Mouse (Mus musculus) adrenal gland, adult 8-10 months (tissue): ENCODE measurements at regions not wholly inside any gene's neighbourhood (a gene's known extent, or its start where the extent isn't known, plus 50 kb on each side); places are given as distances from the start of the nearest gene placed in this dataset.

Experiments
- DNase-seq: peaks from one replicate; pipeline ENCODE4 v3.0.0; 2022

GRCm38 (mm10) chr4:9083526-9083925 lies 844.7 kb upstream of the Car8 start:
- DNase-seq: no peak

GRCm38 (mm10) chr4:9081701-9082562 lies 843.1 kb upstream of the Car8 start:
- peak; percentile 25 for DNase-seq

DNA sequence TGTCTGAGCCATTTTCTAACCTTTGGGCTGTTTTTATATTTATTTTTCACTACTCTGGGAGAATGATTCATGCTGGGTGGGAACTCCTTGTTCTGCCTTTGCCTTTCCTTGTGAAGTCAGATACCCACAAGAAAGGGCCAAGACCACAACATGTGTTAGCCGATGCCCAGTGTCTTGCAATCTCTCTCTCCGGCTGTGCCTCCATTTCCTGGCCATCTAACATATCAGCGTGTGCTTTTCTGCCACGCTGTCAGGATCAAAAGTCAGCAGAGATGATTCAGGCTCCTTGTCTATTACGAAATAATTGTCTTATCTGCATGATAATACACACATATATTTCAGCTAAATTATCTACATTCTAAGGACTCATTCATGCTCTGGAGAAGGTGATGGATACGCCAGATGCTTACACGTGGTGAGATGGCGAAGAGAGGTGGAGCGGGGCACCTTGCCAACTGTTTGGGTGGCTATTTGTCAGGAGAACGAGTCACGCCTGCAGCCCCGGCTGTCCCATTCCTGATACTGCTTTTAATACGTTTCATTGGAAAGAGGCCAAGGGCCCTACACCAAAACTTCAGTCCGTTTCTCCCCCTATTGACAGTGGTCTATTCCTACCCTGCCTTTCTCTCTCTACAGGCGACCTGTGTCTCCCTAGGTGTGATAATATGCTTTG lies 842.1 kb upstream of the Car8 start:
- peak; percentile 28 for DNase-seq

DNA sequence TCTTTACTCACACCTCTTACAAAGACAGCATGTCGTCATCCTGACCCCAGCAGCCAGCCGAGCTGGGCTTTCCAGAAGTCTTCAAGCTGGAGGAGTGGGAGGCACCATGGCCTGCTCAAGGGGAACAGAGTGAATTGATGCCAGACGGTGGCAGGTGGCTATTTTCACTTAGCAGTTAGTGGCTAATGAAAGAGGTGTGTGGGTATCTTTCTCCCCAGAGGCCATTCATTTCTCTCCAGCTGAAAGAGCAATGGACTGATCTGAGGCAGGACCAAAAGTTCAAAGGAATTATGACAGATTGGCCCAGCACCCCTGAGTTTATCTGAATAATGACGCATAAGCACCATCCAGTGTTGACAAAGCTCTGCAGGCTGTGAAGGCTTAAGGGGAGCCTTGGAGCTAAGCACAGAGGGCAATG lies 841.0 kb upstream of the Car8 start:
- DNase-seq: no peak

GRCm38 (mm10) chr4:9074447-9074846 lies 835.6 kb upstream of the Car8 start:
- DNase-seq: no peak

DNA sequence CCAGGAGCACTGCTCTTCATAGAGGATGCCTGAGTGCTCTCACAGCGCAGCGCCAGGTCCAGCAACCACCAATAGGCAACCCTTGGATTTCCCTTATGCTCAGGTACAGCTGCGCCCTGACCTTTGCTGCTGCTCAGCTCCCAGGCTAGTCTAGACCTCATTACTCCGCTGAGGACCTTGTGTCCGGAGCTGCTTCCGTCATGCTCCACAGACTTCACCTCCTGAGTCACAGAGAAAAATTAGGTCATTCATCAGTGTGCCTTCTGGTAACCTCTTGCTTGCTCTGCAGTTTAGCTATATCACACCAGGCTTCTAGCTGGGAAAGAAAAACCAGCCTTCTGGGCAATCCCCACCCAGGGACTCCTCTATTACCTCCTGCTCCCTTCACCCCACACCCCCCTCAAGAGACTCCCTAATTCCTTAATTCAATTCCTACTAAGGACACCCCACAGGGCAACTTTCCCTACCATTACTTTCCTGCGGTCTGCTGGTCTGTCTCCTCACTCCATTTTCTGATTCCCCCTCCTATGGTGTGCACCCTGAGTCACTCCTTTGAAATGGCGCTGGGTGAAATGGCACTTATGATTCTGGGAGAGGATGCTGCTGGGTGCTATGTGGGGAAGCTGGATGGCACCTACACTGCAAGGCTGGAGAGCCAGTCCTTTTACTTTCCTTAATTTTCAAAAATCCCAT lies 835.0 kb upstream of the Car8 start:
- DNase-seq: peak; percentile 17

DNA sequence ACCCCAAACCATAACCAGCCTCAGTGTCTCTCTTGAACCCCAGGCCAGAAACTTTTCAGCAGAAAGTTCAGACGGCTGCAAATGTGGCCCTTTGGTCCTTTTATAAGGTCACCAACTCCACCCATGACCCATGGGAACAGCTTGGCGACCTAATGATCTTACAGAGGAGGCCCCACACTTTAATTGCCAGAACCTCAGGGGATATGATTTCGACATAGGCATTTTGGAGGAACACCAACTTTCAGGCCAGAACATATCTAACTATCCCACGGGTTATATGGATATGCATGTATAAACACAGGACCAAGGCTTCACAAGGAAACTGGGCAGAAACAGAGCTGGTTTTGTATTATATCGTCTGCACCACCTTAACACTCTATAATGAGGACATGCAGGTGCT lies 833.5 kb upstream of the Car8 start:
- DNase-seq: no peak

DNA sequence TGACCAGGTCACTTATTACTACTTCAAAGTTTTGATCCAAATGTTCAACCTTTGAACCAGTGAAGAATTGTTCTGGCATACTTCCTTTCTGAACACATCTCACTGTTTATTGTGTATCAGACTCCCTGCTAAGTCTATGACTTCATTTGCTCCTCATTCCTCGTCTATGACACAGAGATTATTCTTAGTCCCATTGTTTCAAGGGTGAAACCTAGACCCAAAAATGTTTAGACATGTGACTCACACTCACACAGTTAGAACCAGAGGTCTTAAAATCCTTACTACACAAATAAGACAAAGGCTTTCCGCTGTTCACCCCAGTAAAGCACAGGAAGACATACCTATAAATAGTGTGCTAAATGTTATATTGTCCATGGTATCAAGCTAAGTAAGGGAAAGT lies 829.0 kb upstream of the Car8 start:
- no peak for DNase-seq

GRCm38 (mm10) chr4:9065981-9066815 lies 827.4 kb upstream of the Car8 start:
- no peak for DNase-seq

DNA sequence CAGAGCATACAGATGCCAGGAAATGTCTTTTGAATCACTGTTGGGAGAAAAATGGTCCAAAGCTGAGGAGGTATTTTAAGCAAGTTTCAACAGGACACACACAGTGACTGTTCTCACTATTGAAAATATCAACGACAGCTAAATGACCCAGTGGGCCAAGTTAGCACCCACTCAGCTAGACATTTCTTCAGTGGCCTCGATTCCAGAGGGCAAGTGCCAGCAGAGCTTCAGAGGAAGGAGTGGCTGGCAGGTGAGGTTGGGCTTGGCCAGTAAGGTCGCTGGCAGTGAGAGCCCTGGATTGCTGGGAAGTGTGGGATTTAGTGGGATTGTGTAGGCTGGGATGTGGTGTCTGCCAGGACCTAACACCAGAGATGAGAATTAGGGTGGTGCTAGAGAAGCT lies 823.1 kb upstream of the Car8 start:
- DNase-seq: no peak

DNA sequence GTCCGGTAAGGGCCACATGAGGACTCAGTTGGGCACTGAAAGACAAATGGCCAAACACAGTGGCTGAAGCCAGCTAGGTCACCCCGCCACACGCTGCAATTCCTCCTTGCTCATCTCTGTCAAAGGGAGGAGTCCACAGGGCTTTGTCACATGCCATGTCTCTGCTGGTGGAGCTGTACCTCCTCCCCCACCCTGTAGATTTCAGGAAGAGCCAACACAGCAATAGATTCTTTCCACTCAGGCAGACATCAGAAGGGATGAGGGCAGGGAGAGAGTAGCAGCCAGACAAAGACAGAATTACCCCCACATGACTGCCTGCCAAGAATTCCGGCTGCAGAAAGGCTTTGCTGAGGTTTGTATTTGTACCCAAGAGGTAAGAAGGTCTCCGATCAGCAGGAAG lies 821.4 kb upstream of the Car8 start:
- DNase-seq: no peak

DNA sequence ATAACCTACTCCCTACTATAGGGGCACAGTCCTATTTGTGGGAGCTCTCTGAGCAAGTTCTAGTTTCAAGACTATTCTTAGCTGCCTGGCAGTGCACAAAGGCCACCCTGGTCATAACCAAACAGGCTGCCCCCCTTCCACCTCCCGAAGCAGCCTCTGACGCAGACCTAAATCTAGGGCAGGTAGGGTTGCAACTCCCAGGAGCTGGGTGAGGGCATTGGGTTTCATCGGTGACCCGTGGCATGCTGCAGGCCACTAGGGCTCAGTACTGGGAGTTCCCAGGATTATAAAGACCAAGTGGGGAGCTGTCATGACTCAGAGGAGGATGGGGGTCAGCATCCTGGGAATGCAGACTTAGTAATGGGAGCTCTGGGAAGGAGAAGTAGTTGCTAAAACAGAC lies 818.8 kb upstream of the Car8 start:
- DNase-seq: no peak

- no peak for DNase-seq
These were observed 818.3 kb upstream of the Car8 start for GRCm38 (mm10) chr4:9057113-9057512.

DNA sequence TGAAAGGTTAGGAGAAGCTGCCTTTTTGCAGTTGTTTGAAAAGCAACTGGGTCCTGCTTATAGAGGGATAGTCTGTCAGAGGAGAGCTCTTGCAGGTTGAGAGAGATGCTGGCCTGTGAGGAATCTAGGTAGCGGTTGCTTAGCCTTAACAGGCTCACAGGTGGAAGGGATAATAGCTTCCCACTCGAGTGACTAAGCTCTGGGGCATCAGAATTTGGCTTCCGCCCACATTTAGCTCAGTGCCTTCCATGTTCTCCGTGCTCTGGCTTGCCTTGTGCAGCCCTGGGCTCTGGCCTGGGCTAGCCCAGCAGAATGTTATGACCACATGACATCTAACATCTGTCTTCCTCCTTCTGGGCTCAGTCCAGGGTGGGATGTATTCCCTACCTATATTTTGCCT lies 817.0 kb upstream of the Car8 start:
- no peak for DNase-seq

DNA sequence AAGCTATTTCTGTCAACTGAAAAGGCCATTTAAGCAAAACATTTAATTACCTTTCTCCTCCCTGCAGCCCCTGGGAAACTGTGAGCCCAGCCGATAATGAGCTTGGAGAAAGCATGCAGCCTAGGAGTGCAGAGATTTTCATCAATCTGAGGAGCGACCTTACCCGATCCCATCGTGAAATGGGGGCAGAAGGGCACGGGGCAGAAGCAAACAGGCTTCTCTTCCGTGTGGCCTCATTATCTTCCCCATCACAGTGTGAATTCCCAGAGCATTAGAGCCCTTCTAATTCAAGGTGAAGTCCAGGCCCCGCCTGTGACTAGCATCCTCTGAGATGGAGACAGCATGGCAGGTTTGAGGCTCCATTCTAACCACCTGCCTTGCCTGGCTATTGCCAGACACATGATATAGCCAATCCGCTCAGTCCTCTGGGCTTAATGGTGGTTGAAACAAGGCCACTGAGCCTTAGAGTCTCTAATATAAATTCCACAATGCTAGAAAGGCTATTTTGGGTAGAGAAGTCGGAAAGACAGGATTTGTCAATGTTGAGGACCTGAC lies 816.5 kb upstream of the Car8 start:
- no peak for DNase-seq

DNA sequence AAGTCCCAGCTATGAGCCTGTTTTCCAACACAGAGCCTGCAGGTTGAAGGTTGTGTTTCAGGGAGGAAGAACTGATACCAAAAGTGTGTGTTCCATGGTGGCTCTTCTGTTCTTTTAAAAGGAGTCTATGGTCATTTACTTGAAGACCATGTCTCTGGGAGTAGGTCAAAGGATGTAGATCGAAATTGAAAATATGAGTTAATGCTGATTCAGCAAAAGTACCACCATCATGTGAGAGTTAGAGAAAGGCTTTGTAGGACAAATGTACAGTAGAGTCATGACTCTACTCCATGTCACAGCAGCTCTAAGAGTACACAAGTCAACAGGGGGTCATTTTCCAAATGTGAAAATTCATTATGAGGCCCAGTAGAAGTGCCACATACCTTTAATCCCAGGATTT lies 810.0 kb upstream of the Car8 start:
- no peak for DNase-seq

DNA sequence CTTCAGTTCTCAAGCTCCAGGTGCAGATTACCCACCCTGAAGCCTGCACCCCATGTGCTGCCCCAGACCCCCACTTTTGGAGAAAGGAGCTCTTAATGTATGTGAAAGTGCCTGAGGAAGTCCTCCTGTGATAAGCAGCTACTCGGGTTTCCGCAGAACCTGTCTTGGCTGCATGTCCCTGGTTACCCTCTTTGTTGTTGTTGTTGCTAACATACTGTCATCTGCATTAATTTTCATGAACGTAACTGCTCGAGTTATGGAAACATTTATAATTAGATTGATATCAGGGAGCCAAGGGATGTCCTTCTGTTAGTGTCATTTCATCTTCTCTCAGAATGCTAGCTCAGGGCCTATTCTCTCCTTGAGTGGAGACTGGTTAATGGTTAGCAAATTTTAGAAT lies 808.3 kb upstream of the Car8 start:
- no peak for DNase-seq

- DNase-seq: no peak
These were observed 807.6 kb upstream of the Car8 start for GRCm38 (mm10) chr4:9046436-9046835.

DNA sequence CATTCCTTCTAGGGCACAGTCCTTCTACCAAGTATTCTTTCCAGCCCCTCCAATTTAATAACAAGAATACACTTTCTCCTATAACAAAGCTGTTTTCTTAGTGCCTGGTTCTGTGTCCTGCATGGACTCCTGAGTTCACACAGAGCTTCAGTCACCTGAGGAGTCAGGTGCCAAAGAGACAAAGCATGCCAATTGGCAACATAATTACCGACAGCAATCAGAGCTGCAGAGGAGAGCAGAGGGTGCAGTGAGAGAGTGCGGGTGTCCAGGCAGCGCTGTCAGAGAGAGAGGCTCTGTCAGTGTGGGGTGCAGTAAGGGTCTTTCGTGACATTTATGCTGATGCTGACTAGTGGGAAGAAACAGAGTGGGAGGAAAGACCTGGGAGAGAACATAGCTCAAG lies 807.2 kb upstream of the Car8 start:
- no peak for DNase-seq

DNA sequence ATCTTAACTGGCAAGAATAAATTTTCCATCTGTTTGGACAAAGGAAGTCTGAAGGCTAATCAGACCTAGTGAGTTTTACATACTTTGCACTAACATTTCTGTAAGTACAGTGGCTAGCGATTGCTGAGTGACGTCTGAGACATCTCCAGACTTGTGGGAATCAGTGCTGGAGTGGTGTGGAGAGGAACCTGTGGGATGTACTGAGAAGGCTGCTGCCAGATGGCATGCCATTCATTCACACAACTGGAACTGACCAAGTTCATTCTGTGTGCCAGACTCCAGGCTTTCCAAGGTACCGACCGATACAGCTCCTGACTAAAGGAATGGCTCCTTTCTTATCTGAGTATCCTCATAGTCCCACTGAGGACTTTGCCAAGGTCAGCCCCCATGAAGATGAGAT lies 797.2 kb upstream of the Car8 start:
- no peak for DNase-seq

- no peak for DNase-seq
These were observed 796.5 kb upstream of the Car8 start for GRCm38 (mm10) chr4:9035350-9035749.

GRCm38 (mm10) chr4:9034280-9034679 lies 795.4 kb upstream of the Car8 start:
- DNase-seq: no peak
